Mouse (Mus musculus) hindlimb bud, embryonic 11.5 days (tissue): ENCODE data around the gene Gm20708.
"Not testable (repeated sequence)": the region's sequence is repeated elsewhere in the genome, so short reads cannot be mapped to it uniquely, and the experiment has no call there.

Experiments used
- DNase-seq: peaks from one replicate; pipeline ENCODE4 v3.0.0-alpha.2; 2012; ENCODE audit warnings: low read depth, low spot score; ENCODE audit errors: extremely low spot score

Gm20708 gene

GRCm38 (mm10) chr11:117830401-117830800 lies 20.9 kb downstream of the Gm20708 start:
- DNase-seq, result no peak

- DNase-seq, result no peak
Observed at GRCm38 (mm10) chr11:117832086-117832969, 22.9 kb downstream of the Gm20708 start.

GRCm38 (mm10) chr11:117833509-117833908 lies 24.0 kb downstream of the Gm20708 start:
- DNase-seq, result not testable (repeated sequence)

GRCm38 (mm10) chr11:117834086-117834485 lies 24.6 kb downstream of the Gm20708 start:
- DNase-seq, result no peak

GRCm38 (mm10) chr11:117836306-117836705 lies 26.8 kb downstream of the Gm20708 start:
- no peak for DNase-seq

GRCm38 (mm10) chr11:117838572-117838971 lies 29.1 kb downstream of the Gm20708 start:
- no peak for DNase-seq

GRCm38 (mm10) chr11:117839021-117839420 lies 29.6 kb downstream of the Gm20708 start:
- DNase-seq, result no peak

GRCm38 (mm10) chr11:117840910-117841309 lies 31.4 kb downstream of the Gm20708 start:
- no peak for DNase-seq

GRCm38 (mm10) chr11:117843434-117843833 lies 34.0 kb downstream of the Gm20708 start:
- DNase-seq, result no peak

GRCm38 (mm10) chr11:117844997-117845396 lies 35.5 kb downstream of the Gm20708 start:
- DNase-seq, result no peak

- no peak for DNase-seq
Observed at GRCm38 (mm10) chr11:117845651-117846050, 36.2 kb downstream of the Gm20708 start.

- DNase-seq, result no peak
Observed at GRCm38 (mm10) chr11:117846640-117847039, 37.2 kb downstream of the Gm20708 start.

GRCm38 (mm10) chr11:117847593-117848215 lies 38.2 kb downstream of the Gm20708 start:
- no peak for DNase-seq

GRCm38 (mm10) chr11:117848271-117848984 lies 39.0 kb downstream of the Gm20708 start:
- no peak for DNase-seq

- no peak for DNase-seq
Observed at GRCm38 (mm10) chr11:117848985-117849671, 39.7 kb downstream of the Gm20708 start, which contains the start of gene Birc5. TSS of gene Birc5 (plus strand) at chr11:117849251.

GRCm38 (mm10) chr11:117852875-117853274 lies 43.4 kb downstream of the Gm20708 start:
- no peak for DNase-seq

- no peak for DNase-seq
Observed at GRCm38 (mm10) chr11:117854241-117854640, 44.8 kb downstream of the Gm20708 start.

GRCm38 (mm10) chr11:117855360-117855759 lies 45.9 kb downstream of the Gm20708 start:
- DNase-seq, result no peak

- DNase-seq, result no peak
Observed at GRCm38 (mm10) chr11:117855975-117856374, 46.5 kb downstream of the Gm20708 start.

- DNase-seq, result no peak
Observed at GRCm38 (mm10) chr11:117857462-117857861, 48.0 kb downstream of the Gm20708 start.

GRCm38 (mm10) chr11:117858392-117858791 lies 48.9 kb downstream of the Gm20708 start:
- no peak for DNase-seq
